Mouse (Mus musculus): ENCODE data around the gene Igsf6.

- TF ChIP-seq CTCF (IDR thresholded peaks at IDR 0.05; ENCODE audit: borderline replicate concordance, extremely low read depth, insufficient read depth, insufficient read length) (no peak), POLR2A (IDR thresholded peaks at IDR 0.05; ENCODE audit: borderline replicate concordance, extremely low read depth, insufficient read depth, insufficient read length, poor library complexity, severe bottlenecking) (no peak)
These were observed 18.7 kb upstream of the Igsf6 start for GRCm38 (mm10) chr7:121093026-121093425.
